7 mouse cellular contexts compared by ENCODE assay signal in genomic region chr9:62980777-62981202, GRCm38 (mm10). TPM values are rescaled to one million over a fixed set of nuclear protein-coding genes. Genes with fewer than 3 reads are reported as not detected.
DNase-seq lines count a peak whose midpoint lies in the region; ATAC-seq and TF ChIP-seq lines count a peak whose summit lies in the region.

No protein-coding gene starts in this region.

- peak overlapping the region; percentile 91 for H3K4me2 ChIP-seq in intestine, postnatal 0 days (replicated peaks; ENCODE audit: low read depth)
- peak overlapping the region; percentile 83 for H3K4me2 ChIP-seq in midbrain, embryonic 12.5 days (replicated peaks)

- ATAC-seq in intestine, postnatal 0 days: peak; percentile 96
- peak; percentile 95 for ATAC-seq in midbrain, embryonic 12.5 days (ENCODE audit: low FRiP score, low read depth)

- H3K36me3 ChIP-seq in embryonic facial prominence, embryonic 10.5 days (replicated peaks): no peaks in the 10 kb centered on the region
- H3K36me3 ChIP-seq in intestine, postnatal 0 days (ENCODE audit: control insufficient read depth, insufficient read depth): no peaks in the 10 kb centered on the region
- H3K36me3 ChIP-seq in midbrain, embryonic 12.5 days: no peaks in the 10 kb centered on the region
- no peaks in the 10 kb centered on the region for H3K36me3 ChIP-seq in small intestine, adult 2 months (ENCODE audit: control insufficient read depth, insufficient read depth, low read length)

- H3K9ac ChIP-seq in intestine, postnatal 0 days (ENCODE audit: low read depth, low read length): peak overlapping the region; percentile 96
- peak overlapping the region; percentile 93 for H3K9ac ChIP-seq in midbrain, embryonic 12.5 days (replicated peaks)

- DNase-seq in adrenal gland, postnatal 10 days: peak; percentile 99
- peak; percentile 99 for DNase-seq in embryonic facial prominence, embryonic 10.5 days (ENCODE audit: low spot score)
- DNase-seq in gonadal fat pad, adult 2 months (ENCODE audit: low read depth): peak; percentile 47
- DNase-seq in left cerebral cortex, postnatal 4 days: peak; percentile 99

- WGBS in embryonic facial prominence, embryonic 10.5 days: under 1% methylated on average over 38 of the region's 38 CpGs
- WGBS in intestine, postnatal 0 days: under 1% methylated on average over 37 of the region's 38 CpGs
- WGBS in midbrain, embryonic 12.5 days: under 1% methylated on average over 38 of the region's 38 CpGs
- WGBS in small intestine, adult 2 months: under 1% methylated on average over 38 of the region's 38 CpGs

- H3K27ac ChIP-seq in embryonic facial prominence, embryonic 10.5 days (replicated peaks): peak overlapping the region; percentile 96
- peak overlapping the region; percentile 89 for H3K27ac ChIP-seq in intestine, postnatal 0 days (ENCODE audit: low read depth, low read length)
- peak overlapping the region; percentile 98 for H3K27ac ChIP-seq in midbrain, embryonic 12.5 days (replicated peaks)
- peak overlapping the region; percentile 57; the same call in 1 of the 2 replicates for H3K27ac ChIP-seq in small intestine, adult 2 months (ENCODE audit: insufficient read depth, low read depth, low read length)

- peaks cover 20% of the 10 kb centered on the region for H3K4me1 ChIP-seq in embryonic facial prominence, embryonic 10.5 days
- H3K4me1 ChIP-seq in intestine, postnatal 0 days (replicated peaks; ENCODE audit: control insufficient read depth, insufficient read depth, low read length): peaks cover under 1% of the 10 kb centered on the region; the same call in 1 of the 2 replicates
- peaks cover 14% of the 10 kb centered on the region for H3K4me1 ChIP-seq in midbrain, embryonic 12.5 days
- H3K4me1 ChIP-seq in small intestine, adult 2 months (ENCODE audit: control insufficient read depth, insufficient read depth, insufficient read length, low read length): peaks cover 3% of the 10 kb centered on the region

- H3K9me3 ChIP-seq in embryonic facial prominence, embryonic 10.5 days: no peaks in the 10 kb centered on the region
- no peaks in the 10 kb centered on the region for H3K9me3 ChIP-seq in intestine, postnatal 0 days (ENCODE audit: control insufficient read depth)
- no peaks in the 10 kb centered on the region for H3K9me3 ChIP-seq in midbrain, embryonic 12.5 days

- TF ChIP-seq POLR2A in small intestine, adult 2 months (IDR thresholded peaks at IDR 0.05; ENCODE audit: low read depth, low read length): peak; percentile 95

- H3K27me3 ChIP-seq in embryonic facial prominence, embryonic 10.5 days (replicated peaks; ENCODE audit: low read depth, poor library complexity, severe bottlenecking): 0 out of 2 replicates have a peak, but pooled peaks cover 5% of the 10 kb centered on the region
- H3K27me3 ChIP-seq in intestine, postnatal 0 days (replicated peaks; ENCODE audit: control insufficient read depth, insufficient read depth, low read length): no peaks in the 10 kb centered on the region
- H3K27me3 ChIP-seq in midbrain, embryonic 12.5 days: peaks cover 5% of the 10 kb centered on the region; the same call in 1 of the 2 replicates
- no peaks in the 10 kb centered on the region for H3K27me3 ChIP-seq in small intestine, adult 2 months (ENCODE audit: control insufficient read depth, insufficient read depth, low read length)

- H3K4me3 ChIP-seq in embryonic facial prominence, embryonic 10.5 days: peak overlapping the region; percentile 98
- peak overlapping the region; percentile 98 for H3K4me3 ChIP-seq in intestine, postnatal 0 days (ENCODE audit: low read depth, low read length)
- H3K4me3 ChIP-seq in midbrain, embryonic 12.5 days: peak overlapping the region; percentile 97
- H3K4me3 ChIP-seq in small intestine, adult 2 months (ENCODE audit: low read depth, low read length): peak overlapping the region; percentile 99

- no peak; the same call in 1 of the 2 replicates for TF ChIP-seq CTCF in intestine, postnatal 0 days (IDR thresholded peaks at IDR 0.05; ENCODE audit: low read depth)
- no peak for TF ChIP-seq CTCF in small intestine, adult 2 months (IDR thresholded peaks at IDR 0.05; ENCODE audit: extremely low read depth, insufficient read length, insufficient replicate concordance, low read depth, low read length)

- intact Hi-C loops in left cerebral cortex, postnatal 4 days (cut with DNase I): loop anchor here (5.0 kb wide), 1 partner anchor 142 kb away; no protein-coding TSS in a partner anchor

RNA-seq across cellular contexts. Expression of gene Pias1, which starts 6.9 kb away (rescaled TPM):
- 10 to 100 TPM; 27.9 to 32.8 TPM for total RNA-seq in adrenal gland, postnatal 10 days (2021)
- 50.4 and 52.1 TPM in 2 replicates for polyA plus RNA-seq in embryonic facial prominence, embryonic 10.5 days (2016; fragmentation: Nextera tagmentation; extraction: Ambion mirVana)
- 35.6 and 41.5 TPM in 2 replicates for polyA plus RNA-seq in gonadal fat pad, adult 2 months (2012; rRNA removed)
- 22.0 and 22.7 TPM in 2 replicates for polyA plus RNA-seq in intestine, postnatal 0 days (2015; fragmentation: Nextera tagmentation; extraction: Ambion mirVana)
- total RNA-seq in left cerebral cortex, postnatal 4 days (2021): 10 to 100 TPM; 42.0 to 47.5 TPM
- polyA plus RNA-seq in midbrain, embryonic 12.5 days (2016; fragmentation: Nextera tagmentation; extraction: Ambion mirVana): 65.8 and 68.6 TPM in 2 replicates
- 3.9 and 9.9 TPM in 2 replicates for polyA plus RNA-seq in small intestine, adult 2 months (2012; rRNA removed)

Comparison
In these comparisons a context has a peak if more than half of its experiments do, and no peak if none do; other contexts are left out.
1. Peak in every context shown above with its lines: DNase-seq, ATAC-seq, H3K4me3 ChIP-seq and H3K27ac ChIP-seq.
2. DNase-seq: peak in every context shown above with its lines; median percentile 99 in adrenal gland, postnatal 10 days; 99 in embryonic facial prominence, embryonic 10.5 days; 99 in left cerebral cortex, postnatal 4 days; 47 in gonadal fat pad, adult 2 months.